Mouse (Mus musculus) layer of hippocampus, adult 9-10 months (tissue): ENCODE results near the gene Brdt.
"Not testable (repeated sequence)": the region's sequence is repeated elsewhere in the genome, so short reads cannot be mapped to it uniquely, and the experiment has no call there.

Experiments
- DNase-seq: peaks from one replicate; pipeline ENCODE4 v3.0.0; 2022; ENCODE audit warnings: low spot score

The Brdt gene

DNA sequence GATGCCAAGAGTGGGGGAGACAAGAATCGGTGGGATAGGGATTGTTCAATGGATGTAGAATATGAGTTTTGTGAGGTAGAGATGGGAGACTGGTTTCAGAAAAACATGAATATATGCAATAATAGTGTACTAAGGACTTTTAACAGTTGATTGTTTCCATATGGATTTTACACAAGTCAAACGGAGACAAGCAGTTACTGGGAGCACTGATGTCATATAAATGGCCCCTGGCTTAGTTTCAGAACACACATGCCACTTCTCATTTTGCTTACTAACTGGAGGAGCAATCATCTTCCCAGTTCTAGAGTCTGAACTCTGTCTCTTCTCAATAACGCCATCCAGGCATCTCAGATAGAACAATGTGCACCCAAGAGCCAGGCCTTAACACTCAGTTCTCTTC lies 9.4 kb downstream of the Brdt start:
- no peak for DNase-seq

DNA sequence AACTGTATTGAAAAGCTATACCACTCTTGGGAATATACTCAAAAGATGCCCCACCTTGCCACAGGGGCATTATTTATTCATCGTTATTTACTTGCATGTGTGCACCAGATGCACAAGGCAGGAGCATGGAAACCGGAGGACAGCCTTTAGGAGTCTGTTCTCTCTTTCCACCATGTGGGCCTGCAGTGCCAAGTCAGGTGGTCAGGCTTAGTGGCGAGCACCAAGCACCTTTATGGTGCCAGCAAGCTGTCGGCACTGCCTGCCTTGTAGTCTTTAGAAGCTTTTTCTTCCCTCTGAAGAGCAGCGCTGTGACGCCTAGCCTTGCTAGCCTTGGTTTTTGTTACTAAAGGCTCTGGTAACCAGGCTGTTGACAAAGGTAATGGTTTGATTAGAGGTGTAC lies 11.9 kb downstream of the Brdt start:
- no peak for DNase-seq

DNA sequence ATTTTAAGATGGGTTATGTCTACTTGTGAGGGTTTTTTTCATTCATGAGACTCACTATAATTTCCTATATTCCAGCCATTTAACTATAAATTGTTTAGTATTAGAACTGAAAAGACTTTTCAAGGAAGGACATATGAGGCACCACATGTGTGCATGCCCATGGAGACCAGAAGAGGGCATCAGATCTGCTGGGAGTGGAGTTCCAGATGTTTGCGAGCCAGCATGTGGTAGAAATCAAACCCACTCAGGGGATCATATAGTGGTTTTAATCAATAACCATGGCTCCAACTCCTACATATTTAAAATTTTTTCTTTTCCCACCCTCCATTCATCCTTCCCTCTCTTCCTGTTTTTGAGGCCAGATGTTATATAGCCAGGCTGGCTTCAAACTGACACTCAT lies 15.3 kb downstream of the Brdt start:
- DNase-seq, result no peak

DNA sequence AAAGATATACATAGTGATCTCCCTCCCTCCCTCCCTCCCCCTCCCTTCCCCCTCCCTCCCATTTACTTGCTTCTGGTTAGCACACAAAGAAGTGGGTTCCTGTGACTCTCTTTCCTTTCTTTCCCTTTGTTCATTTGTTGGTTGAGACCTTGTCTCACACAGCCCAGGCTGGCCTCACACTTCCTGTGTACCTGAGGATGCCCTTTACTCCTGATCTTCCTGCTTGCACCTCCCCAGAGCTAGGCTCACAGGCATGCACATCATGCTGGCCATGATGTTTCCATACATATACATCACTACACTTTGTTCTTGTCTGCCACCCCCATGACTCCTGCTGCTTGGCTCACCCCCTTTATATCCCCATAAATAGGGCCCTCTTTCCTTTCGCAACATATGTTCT lies 21.6 kb downstream of the Brdt start:
- no peak for DNase-seq

DNA sequence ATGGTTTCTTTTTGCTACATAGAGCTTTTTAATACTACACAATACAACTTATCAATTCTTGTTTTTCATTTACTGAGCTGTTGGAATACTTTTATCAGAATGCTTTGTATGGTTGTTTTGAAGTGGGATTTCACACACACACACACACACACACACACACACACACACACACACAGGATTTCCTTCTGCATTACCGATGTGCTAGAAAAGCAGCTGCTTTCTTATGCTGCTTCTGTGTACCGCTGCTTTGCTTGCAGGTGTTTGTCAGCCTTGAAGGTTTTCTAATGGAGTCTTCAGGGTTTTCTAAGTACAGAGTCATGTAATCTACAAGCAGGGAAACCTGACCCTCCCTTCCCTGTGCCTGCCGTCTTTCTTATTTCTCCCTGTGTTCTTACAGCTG lies 23.0 kb downstream of the Brdt start:
- DNase-seq, result no peak

DNA sequence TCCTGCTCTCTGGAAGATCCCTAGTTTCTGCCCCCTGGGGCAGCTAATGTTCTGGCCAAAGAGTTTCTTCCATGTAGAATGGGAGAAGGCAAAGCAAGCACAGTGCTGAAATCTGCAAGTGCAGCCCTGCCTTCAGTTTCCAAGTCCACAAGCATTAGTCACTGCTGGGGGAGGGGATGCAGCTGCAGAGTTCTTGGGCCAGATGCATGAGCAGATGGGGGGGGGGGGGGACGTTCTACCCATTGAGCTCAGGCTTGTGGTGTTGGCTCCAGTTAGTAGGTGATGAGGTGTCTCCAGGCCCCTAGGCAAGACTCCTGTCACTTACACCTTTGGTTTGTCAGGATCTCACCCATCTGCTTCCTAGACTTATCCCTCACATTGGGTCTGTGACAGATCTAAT lies 24.8 kb downstream of the Brdt start:
- DNase-seq, result no peak

DNA sequence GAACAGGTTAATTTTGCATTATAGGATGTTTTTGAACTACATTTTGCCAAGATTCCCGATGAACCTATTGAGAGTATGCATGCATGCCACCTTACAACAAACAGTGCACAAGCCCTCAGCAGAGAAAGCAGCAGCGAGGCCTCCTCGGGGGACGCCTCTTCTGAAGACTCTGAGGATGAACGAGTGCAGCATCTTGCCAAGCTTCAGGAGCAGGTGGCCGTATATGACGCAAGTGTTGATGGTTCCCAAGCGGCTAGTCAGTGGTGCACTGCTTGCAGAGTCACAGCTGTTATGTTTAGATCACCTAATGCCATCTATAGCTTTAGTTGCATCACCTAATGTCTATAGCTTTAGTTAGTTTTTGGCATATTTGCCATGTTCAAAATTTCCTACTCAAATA lies 26.8 kb downstream of the Brdt start:
- DNase-seq, result no peak

DNA sequence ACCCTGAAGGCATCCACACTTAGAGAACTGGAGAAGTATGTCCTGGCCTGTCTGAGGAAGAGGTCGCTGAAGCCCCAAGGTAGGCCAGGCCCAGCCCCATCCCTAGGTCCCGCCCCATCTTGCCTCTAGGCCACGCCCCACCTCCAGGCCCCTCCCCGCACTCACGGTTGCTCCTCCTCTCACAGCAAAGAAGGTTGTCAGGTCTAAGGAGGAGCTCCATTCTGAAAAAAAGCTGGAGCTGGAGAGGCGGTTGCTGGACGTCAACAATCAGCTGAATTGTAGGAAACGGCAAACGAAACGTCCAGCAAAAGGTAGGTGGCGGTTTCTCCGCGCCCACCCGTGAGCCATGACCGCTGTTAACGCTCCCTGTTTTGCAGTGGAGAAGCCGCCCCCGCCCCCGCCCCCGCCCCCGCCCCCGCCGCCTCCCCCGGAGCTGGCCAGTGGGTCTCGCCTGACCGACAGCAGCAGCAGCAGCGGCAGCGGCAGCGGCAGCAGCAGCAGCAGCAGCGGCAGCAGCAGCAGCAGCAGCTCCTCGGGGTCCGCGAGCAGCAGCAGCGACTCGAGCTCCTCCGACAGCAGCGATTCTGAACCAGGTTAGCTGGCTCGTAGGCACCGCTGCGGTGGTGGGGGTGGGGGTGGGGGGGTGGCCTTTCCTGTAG lies 28.6 kb downstream of the Brdt start:
- peak; percentile 57 for DNase-seq

DNA sequence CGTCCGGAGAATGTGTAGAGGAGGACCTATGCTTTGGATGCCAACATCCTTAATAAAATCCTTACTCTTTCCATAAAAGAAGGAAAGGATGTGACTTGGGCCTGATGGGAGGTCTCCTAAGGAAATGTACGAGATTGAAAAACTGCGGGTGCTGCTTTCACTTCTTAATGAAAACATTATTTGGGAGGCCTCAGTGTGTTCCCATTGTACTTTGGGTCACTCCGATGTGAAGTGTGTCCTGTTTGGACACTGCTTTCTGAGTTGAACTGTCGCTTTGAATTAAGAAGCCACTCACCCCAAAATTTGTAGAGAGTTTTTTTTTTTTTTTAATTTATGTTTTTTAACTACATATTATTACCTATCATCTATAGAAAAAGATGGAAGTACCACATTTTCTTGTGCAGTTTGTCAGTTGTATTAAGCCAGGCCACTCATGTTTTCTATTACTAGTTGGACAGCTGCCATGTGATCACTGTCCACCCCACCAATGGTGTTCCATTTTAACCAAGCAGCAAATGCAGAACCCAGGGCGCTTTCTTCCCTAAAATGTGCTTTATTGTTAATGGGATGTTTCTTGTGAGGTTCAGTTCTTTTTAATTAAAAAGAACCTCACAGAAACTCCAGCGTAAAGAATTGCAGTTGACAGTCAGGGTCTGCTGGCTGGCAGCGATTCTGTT lies 29.2 kb downstream of the Brdt start:
- DNase-seq, result no peak

DNA sequence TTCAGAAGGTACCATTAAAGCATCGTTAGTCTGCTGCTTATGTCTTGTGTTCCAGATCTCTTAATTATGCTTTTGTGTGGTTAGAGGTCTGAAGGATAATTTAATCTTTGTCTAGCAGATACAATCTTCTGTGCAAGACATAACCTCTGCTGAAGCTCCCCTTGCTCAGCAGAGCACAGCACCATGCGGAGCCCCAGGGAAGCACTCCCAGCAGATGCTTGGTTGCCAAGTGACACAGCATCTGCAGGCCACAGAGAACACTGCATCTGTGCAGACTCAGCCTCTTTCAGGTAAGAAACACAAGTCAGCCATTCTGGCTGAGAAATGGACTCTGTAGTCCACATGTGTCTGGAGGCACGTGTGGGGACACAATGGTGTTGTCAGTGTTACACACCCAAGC lies 39.1 kb downstream of the Brdt start:
- no peak for DNase-seq

DNA sequence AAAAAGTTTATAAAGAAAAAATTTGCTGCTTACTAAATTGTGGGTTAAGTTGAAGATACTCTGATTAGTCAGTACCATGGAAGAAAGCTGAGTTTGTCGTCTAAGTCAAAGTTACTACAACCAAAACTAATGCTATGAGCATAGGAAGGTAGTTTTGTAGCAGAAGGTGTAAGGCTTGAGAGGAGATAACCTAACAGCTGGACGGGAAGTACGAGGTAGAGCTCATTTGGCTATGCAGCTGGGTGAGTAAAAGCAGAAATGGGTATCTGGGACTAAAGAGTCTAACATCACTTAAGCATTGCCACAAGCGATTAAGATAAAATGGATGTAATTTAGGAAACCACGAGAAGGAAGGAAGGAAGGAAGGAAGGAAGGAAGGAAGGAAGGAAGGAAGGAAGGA lies 40.4 kb downstream of the Brdt start:
- DNase-seq, result no peak

DNA sequence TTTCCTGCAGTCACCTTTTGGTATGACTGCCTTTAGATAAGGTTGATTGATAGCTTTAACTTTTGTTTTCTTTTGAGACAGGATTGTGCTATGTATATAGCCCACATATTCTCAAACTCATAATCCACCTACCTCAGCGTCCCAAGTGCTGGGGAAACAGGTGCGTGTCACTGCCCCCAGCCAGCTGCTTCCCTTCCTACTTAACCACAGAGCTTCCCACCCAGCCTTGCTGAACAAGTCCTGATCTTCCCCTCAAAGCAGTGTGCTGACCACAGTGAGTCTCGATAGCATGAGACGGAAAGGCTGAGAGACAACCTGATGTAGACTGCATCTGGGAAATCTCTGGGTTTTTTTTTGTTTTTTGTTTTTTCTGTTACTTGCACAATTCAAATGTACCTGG lies 42.3 kb downstream of the Brdt start:
- no peak for DNase-seq

DNA sequence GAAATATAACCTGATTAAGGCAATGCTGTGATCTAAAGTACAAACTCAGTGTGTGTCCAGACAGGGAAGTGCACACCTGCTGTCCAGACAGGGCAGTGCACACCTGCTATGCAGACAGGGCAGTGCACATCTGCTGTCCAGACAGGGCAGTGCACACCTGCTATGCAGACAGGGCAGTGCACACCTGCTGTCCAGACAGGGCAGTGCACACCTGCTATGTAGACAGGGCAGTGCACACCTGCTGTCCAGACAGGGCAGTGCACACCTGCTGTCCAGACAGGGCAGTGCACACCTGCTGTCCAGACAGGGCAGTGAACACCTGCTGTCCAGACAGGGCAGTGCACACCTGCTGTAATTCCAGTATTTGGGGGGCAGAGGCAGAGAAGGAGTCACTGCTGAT lies 55.5 kb downstream of the Brdt start:
- DNase-seq, result not testable (repeated sequence)

DNA sequence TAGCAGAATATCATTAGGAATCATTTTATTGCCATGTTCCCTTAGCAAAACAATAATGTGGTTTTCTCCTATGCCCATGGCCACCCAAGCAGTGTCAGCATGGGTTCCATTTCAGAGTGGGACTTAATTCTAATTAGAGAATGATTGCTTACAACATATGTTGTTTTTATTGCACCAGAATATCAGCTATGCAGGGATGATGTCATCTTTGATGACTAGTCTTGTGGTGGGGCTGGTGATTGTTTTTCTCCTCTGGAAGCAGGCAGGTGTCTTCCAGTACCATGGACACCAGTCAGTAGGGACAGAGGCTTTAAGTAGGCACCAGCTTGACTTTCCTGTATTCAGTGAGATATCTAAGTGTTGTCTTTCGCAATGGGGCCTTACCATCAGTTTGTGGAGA lies 56.8 kb downstream of the Brdt start:
- DNase-seq, result no peak

DNA sequence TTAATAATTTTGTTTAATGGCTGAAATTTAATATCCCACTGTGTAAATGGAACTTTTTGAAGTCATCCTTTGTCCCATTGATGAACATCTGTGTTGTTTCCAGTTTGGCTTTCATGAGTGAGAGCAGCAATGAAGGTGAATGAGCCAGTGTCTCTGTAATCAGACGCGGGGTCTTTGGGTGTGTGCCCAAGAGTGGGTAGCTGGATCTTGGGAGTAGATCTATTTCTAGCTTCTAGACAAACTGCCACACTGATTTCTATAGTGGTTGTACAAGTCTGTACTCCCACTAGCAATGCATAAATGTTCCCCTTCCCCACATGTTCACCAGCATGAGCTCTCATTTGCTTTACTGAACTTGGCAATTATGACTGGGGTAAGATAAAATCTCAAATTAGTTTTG lies 58.4 kb downstream of the Brdt start:
- no peak for DNase-seq

DNA sequence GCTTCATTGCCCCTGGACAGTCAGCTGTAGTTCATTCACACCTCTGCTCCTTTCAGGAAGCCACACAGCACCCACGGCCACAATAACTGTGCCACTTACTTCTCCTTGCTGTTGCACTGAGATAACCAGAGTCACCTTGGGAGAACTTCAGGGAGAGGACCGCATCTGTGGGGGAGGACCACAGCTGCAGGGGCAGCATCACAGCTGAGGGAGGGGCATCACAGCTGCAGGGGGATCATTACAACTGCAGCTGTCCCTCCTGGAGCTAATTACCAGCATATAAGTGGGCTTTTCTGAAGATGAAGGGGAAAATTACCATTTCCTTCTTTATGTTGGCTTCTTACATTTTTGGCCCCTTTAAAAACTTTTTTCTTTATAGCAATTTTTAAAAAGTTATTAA lies 63.5 kb downstream of the Brdt start:
- no peak for DNase-seq

DNA sequence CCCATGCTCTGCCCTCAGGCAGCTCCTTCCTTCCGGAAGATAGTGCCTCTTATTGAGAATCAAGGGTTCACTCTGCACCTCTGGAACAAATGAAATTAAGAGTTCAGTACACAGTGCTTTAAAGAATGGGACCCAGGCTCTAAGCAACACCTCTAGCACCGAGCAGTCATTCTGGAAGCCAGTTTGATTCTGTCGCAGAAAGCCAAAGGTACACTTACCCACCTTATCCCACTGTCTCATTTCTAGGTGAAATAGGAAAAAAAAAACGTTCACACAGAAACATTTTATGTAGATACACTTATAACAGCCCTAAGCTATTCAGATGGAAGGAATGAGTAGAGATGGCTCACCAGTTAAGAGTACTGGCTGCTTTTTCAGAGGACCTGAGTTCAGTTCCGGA lies 71.5 kb downstream of the Brdt start, which contains the start of gene Ephx4:
Gene Ephx4 (plus strand): TSS at position 301 of the 400 bp plus-strand sequence.
- no peak for DNase-seq

DNA sequence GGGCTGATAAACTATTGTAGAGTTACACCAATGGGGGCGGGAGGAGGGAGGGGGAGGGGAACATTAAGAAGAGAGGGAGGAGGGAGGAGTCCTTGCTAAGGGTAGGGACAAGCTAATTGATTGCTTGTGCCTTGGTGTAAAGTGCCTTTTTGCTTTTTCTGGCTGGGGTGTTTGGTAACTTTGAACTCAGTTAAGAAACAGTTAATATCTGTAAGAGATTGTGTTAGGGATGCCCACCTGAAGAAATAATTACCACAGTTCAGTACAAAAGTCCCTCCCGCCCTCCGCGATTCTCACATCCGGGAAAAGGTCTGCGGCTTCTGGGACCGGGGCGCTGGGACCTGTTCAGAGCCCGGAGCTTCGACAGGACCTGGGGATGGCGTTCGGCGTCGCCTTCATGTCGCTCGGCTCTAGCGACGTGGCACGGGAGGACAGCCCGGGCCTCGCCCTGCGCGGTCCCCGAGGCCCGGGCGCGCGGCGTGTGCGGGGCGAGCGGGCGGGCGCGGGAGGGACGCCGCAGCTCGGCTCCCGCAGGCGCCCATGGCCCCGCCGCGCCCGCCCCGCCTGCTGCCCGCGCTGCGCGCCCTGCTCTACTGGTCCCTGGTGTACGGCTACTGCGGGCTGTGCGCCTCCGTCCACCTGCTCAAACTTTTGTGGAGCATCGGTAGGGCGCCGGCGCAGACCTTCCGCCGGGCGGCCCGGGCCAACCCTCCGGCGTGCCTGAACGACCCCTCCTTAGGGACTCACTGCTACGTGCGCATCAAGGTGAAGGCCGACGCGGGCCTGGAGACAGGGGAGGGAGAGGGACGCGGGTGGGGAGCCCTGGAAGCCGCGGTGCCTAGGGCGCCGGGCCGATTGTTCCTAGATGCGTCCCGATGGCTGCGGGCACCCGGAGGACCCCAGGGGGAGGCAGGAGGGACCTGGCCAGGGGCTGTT lies 72.3 kb downstream of the Brdt start:
- DNase-seq, result no peak

DNA sequence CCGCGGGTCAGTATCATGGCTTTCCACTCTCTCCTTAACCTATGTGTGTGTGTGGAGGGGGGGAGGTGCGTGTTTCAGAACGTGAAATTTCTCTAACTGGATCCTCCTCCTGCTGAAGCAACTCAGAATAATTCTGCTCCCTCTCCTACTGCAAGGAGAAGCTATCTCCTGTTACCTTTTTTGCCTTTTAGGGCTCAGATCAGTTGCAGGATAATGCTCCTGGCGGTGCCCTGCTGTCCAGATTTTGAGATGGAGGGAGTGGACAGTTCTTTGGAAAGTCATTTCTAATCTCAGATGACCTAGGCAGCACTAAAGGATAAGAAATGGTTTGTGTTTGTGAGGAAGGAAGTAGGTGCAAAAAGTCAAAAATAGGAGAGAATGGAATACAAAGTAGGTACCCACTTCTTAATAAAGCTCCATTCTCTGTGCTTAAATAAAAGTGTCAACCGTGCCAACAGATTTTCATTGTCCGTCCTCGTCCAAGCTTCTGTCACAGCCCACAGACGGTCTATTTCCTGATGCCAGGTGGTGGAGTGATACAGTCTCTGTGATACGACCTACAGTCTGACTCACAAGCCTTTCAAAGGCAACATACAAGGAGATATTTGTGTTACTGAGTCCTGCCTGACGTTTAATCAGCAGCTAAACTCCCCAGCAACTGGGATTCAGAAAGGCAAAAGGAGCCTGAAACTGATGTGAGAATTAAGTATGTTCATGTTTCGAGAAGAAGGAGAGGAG lies 73.2 kb downstream of the Brdt start:
- peak; percentile 49 for DNase-seq

DNA sequence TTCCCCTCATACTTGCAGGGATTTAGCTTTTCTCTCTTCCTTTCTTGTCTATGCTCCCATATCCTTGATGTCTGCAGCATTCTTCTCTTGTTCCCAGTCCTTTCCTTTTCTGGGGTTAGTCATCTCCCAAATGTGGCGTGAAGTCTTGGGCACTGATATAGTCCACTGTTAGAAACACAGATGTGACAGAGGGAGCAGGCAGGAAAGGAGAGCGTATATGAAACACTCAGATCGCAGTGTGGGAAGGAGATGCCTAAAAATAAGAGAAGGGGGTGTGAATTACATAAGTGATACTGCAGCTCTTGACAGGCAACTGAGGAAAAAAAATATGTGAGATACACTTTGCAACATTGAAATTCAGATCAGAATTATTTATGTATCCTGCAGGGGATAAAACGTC lies 74.4 kb downstream of the Brdt start:
- DNase-seq, result no peak

DNA sequence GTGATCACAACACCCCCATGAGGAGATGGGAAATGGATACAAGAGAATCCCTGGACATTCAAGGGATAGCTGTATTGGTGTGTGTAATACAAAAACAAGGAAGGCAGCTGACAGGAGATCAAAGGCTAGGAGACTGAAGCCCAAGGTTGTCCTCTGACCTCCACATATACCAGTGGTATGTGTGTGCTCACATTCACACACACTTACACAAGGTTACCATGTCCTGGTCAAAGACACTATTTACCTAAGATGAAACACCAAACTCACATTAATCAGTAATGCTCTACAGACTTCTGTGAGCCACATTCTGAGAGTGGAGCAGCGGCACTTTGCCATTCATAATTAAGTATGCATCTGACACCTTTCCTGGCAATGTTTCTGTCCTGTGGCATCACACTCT lies 79.3 kb downstream of the Brdt start:
- no peak for DNase-seq

DNA sequence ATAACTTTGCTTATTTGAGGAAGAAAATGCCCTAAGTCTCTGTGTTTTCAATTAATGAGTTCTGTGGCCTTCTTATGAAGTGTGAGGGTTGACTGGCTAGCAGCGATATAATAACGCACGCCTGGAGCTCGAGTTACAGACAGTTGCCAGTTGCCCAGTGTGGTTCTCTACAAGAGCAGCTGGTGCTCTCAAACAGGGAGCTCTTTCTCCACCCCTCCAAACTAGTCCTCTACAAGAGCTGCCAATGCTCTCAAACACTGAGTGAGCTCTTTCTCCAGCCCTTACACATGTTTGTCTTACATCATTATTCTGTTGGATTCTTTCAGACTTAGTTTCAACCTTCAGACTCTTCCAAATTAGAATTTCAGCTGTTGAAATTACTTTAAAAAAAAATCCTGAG lies 80.4 kb downstream of the Brdt start:
- DNase-seq, result no peak
